Comparison of ENCODE assay signal across 8 mouse cellular contexts in the genomic region with DNA sequence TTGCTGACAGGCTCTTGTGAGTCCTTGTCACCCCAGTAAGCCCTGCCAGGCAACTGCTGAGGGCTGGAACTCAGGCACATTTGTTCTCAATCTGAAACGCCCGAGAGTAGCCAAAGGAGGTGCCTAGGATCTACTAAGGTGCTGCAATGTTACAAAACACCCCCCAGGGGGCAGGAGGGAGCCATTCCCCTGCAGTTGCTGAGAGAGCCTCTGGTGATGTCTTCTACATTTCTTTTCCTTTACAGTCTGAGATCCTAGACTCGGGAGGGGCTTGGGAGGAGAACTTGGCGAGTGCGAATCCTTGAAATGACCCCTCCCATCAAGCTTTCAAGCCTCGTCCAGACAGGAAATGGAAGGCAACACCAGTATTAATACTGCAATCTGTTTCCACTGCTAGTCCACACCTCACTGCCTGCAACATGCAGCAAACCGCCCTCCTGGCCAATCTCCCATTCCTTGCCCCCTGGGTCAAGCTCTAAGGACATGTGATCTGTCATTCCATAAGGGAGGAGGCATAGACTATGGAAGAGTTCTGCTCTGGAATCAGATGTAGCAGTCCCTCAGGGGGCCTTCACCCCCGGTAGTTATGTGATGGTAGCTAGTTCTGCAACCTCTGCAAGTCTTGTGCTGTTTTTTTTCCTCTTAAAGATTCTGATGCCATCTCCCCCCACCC. TPM values are rescaled to one million over a fixed set of nuclear protein-coding genes. Genes with fewer than 3 reads are reported as not detected.
A peak's percentile ranks its signal among the peaks of the same experiment; 100 is the strongest.
DNase-seq lines count a peak whose midpoint lies in the region; ATAC-seq and TF ChIP-seq lines count a peak whose summit lies in the region.

No protein-coding gene starts in this region.

- H3K36me3 ChIP-seq in spleen, adult 2 months (ENCODE audit: control insufficient read depth, insufficient read depth, low read length): no peaks in the 10 kb centered on the region
- H3K36me3 ChIP-seq in forebrain, embryonic 11.5 days (ENCODE audit: control insufficient read depth, insufficient read depth, low read length): no peaks in the 10 kb centered on the region
- H3K36me3 ChIP-seq in liver, adult 2 months (ENCODE audit: control insufficient read depth, insufficient read depth, low read length): no peaks in the 10 kb centered on the region

- peak in 1 of 2 experiments; percentile 5 for DNase-seq in spleen, adult 2 months (ENCODE audit: low read depth in 1 of 2, low spot score in 2 of 2)
- DNase-seq in spleen, adult 12 weeks (ENCODE audit: low spot score): no peak
- DNase-seq in brain, adult 2 months (ENCODE audit: low read depth, low spot score): peak; percentile 75
- peak; percentile 69 for DNase-seq in forebrain, embryonic 11.5 days (ENCODE audit: low spot score)
- DNase-seq in hindlimb bud, embryonic 11.5 days (ENCODE audit: extremely low spot score, low read depth, low spot score): peak; percentile 33
- DNase-seq in liver, adult 2 months (ENCODE audit: extremely low read depth, low read depth, low spot score): peak; percentile 18
- DNase-seq in retina, embryonic 14.5 days (ENCODE audit: low spot score): peak; percentile 82

- no peaks in the 10 kb centered on the region for H3K9me3 ChIP-seq in forebrain, embryonic 11.5 days (ENCODE audit: control insufficient read depth, low read length)

- H3K9ac ChIP-seq in forebrain, embryonic 11.5 days (ENCODE audit: low read length): no peak overlapping the region
- H3K9ac ChIP-seq in liver, adult 2 months (ENCODE audit: low read depth, low read length): no peak overlapping the region

- no peaks in the 10 kb centered on the region for H3K4me1 ChIP-seq in spleen, adult 2 months (ENCODE audit: control insufficient read depth, insufficient read depth, insufficient read length)
- H3K4me1 ChIP-seq in forebrain, embryonic 11.5 days (replicated peaks; ENCODE audit: control insufficient read depth, insufficient read depth, low read length): no peaks in the 10 kb centered on the region
- H3K4me1 ChIP-seq in liver, adult 2 months (ENCODE audit: control insufficient read depth, insufficient read depth, low read length): no peaks in the 10 kb centered on the region

- no peak overlapping the region for H3K27ac ChIP-seq in spleen, adult 2 months (ENCODE audit: insufficient read depth, low read length)
- no peak overlapping the region for H3K27ac ChIP-seq in forebrain, embryonic 11.5 days (ENCODE audit: low read depth, low read length)
- H3K27ac ChIP-seq in liver, adult 2 months (replicated peaks; ENCODE audit: insufficient read depth, low read depth, low read length): no peak overlapping the region

- no peak for TF ChIP-seq POLR2A in spleen, adult 2 months (IDR thresholded peaks at IDR 0.05; ENCODE audit: low read depth, low read length)
- no peak for TF ChIP-seq POLR2A in liver, adult 2 months (IDR thresholded peaks at IDR 0.05; ENCODE audit: extremely low read depth, insufficient read depth, low read length)

- H3K27me3 ChIP-seq in spleen, adult 2 months (ENCODE audit: control insufficient read depth, insufficient read depth, low read length): no peaks in the 10 kb centered on the region
- no peaks in the 10 kb centered on the region for H3K27me3 ChIP-seq in forebrain, embryonic 11.5 days (ENCODE audit: control insufficient read depth, insufficient read depth, low read length)
- no peaks in the 10 kb centered on the region for H3K27me3 ChIP-seq in liver, adult 2 months (ENCODE audit: control insufficient read depth, insufficient read depth, low read length)

- ATAC-seq in forebrain, embryonic 11.5 days (replicated peaks; ENCODE audit: low FRiP score): no peak
- ATAC-seq in erythroblast, adult 5-6 weeks (replicated peaks; ENCODE audit: low FRiP score, poor library complexity, severe bottlenecking): no peak

- H3K4me2 ChIP-seq in forebrain, embryonic 11.5 days (ENCODE audit: low read depth, low read length, severe bottlenecking): no peak overlapping the region

- no peaks in the 10 kb centered on the region for H3K79me2 ChIP-seq in liver, adult 2 months (ENCODE audit: control insufficient read depth, insufficient read depth, low read length)

- 36% methylated on average over 8 of the region's 8 CpGs for WGBS in spleen, adult 2 months
- 36% methylated on average over 8 of the region's 8 CpGs for WGBS in forebrain, embryonic 11.5 days
- 38% methylated on average over 8 of the region's 8 CpGs for WGBS in liver, adult 2 months

- no peak overlapping the region for H3K4me3 ChIP-seq in spleen, adult 2 months (ENCODE audit: extremely low read depth, insufficient read depth, insufficient read length)
- H3K4me3 ChIP-seq in forebrain, embryonic 11.5 days (ENCODE audit: low read depth, low read length): no peak overlapping the region
- no peak overlapping the region for H3K4me3 ChIP-seq in liver, adult 2 months (ENCODE audit: insufficient read depth, low read depth, low read length)

- TF ChIP-seq CTCF in spleen, adult 2 months (IDR thresholded peaks at IDR 0.05; ENCODE audit: extremely low read depth, insufficient read depth, insufficient read length, insufficient replicate concordance): peak; percentile 35; the same call in 1 of the 2 replicates
- TF ChIP-seq CTCF in liver, adult 2 months (IDR thresholded peaks at IDR 0.05; ENCODE audit: low read depth, low read length): peak; percentile 83

RNA-seq across cellular contexts. Expression of gene Otof, which starts 38.0 kb away (rescaled TPM):
- 0.05 and 0.08 TPM in 2 replicates for polyA plus RNA-seq in spleen, adult 2 months (2012; rRNA removed)
- polyA plus RNA-seq in forebrain, embryonic 11.5 days (2014; fragmentation: Nextera tagmentation; extraction: Ambion mirVana): 0.09 and 0.13 TPM in 2 replicates
- not detected in 2 replicates for total RNA-seq in liver, adult 2 months (2014; rRNA removed)
- 0.01 TPM in 1 of 2 replicates, not detected in the other for polyA plus RNA-seq in liver, adult 2 months (2012; rRNA removed)
- total RNA-seq in erythroblast, adult 5-6 weeks (2015; ENCODE audit: low replicate concordance): 0.21 TPM in 1 of 2 replicates, not detected in the other
- not detected in 2 replicates for total RNA-seq in erythroblast, adult 5-6 weeks (2017; ENCODE audit: low replicate concordance)

RNA-seq across cellular contexts. Expression of gene 1700001C02Rik, which starts 42.1 kb away (rescaled TPM):
- polyA plus RNA-seq in spleen, adult 2 months (2012; rRNA removed): not detected in 2 replicates
- not detected in 2 replicates for polyA plus RNA-seq in forebrain, embryonic 11.5 days (2014; fragmentation: Nextera tagmentation; extraction: Ambion mirVana)
- total RNA-seq in liver, adult 2 months (2014; rRNA removed): not detected in 2 replicates
- not detected in 2 replicates for polyA plus RNA-seq in liver, adult 2 months (2012; rRNA removed)
- total RNA-seq in erythroblast, adult 5-6 weeks (2015; ENCODE audit: low replicate concordance): not detected in 2 replicates
- not detected in 2 replicates for total RNA-seq in erythroblast, adult 5-6 weeks (2017; ENCODE audit: low replicate concordance)
